Mouse (Mus musculus): ENCODE data around the gene Dnah5. TPM values are rescaled to one million over a fixed set of nuclear protein-coding genes. Genes with fewer than 3 reads are reported as not detected.

Dnah5 gene
- polyA plus RNA-seq (2015; fragmentation: Nextera tagmentation; extraction: Ambion mirVana): 0.01 TPM in 2 replicates

GRCm38 (mm10) chr15:28203111-28204075 lies at the start of gene Dnah5:
Gene Dnah5 (plus strand): TSS chr15:28203752.
- 74% methylated on average over 20 of the region's 20 CpGs for WGBS
- no peak within 1 kb of the TSS for H3K4me2 ChIP-seq (ENCODE audit: low read depth, low read length)
- no peak within 1 kb of the TSS for H3K4me3 ChIP-seq (ENCODE audit: low read length)
- no peaks in the 10 kb centered on the region for H3K27me3 ChIP-seq (replicated peaks; ENCODE audit: control insufficient read depth, insufficient read depth, low read length)
- no peaks in the 10 kb centered on the region for H3K9me3 ChIP-seq (ENCODE audit: control insufficient read depth, low read length)
- H3K9ac ChIP-seq (ENCODE audit: low read depth, low read length): no peak within 1 kb of the TSS
- no peak for ATAC-seq
- H3K36me3 ChIP-seq (ENCODE audit: control insufficient read depth, insufficient read depth, low read length): no peaks in the 10 kb centered on the region
- H3K4me1 ChIP-seq (ENCODE audit: control insufficient read depth, insufficient read depth, low read length): no peaks in the 10 kb centered on the region
- H3K27ac ChIP-seq (ENCODE audit: low read length): no peak within 1 kb of the TSS

- no peak overlapping the region for H3K27ac ChIP-seq (ENCODE audit: low read length)
- H3K9me3 ChIP-seq (ENCODE audit: control insufficient read depth, low read length): no peaks in the 10 kb centered on the region
- H3K4me1 ChIP-seq (ENCODE audit: control insufficient read depth, insufficient read depth, low read length): peaks cover 10% of the 10 kb centered on the region
- WGBS: 9% methylated on average over 27 of the region's 27 CpGs
- H3K4me2 ChIP-seq (ENCODE audit: low read depth, low read length): peak overlapping the region; percentile 69
- no peaks in the 10 kb centered on the region for H3K27me3 ChIP-seq (replicated peaks; ENCODE audit: control insufficient read depth, insufficient read depth, low read length)
- H3K4me3 ChIP-seq (ENCODE audit: low read length): peak overlapping the region; percentile 37
- no peaks in the 10 kb centered on the region for H3K36me3 ChIP-seq (ENCODE audit: control insufficient read depth, insufficient read depth, low read length)
- peak overlapping the region; percentile 40; the same call in 1 of the 2 replicates for H3K9ac ChIP-seq (ENCODE audit: low read depth, low read length)
- no peak for ATAC-seq
These were observed 48.6 kb upstream of the Dnah5 start for GRCm38 (mm10) chr15:28154822-28155501.

- Histone ChIP-seq H3K27me3 (replicated peaks; ENCODE audit: control insufficient read depth, insufficient read depth, low read length) (no peaks in the 10 kb centered on the region), H3K4me3 (ENCODE audit: low read length) (peak overlapping the region; percentile 58), H3K4me2 (ENCODE audit: low read depth, low read length) (peak overlapping the region; percentile 63), H3K27ac (ENCODE audit: low read length) (peak overlapping the region; percentile 72; the same call in 1 of the 2 replicates), H3K4me1 (ENCODE audit: control insufficient read depth, insufficient read depth, low read length) (peaks cover 10% of the 10 kb centered on the region), H3K9me3 (ENCODE audit: control insufficient read depth, low read length) (no peaks in the 10 kb centered on the region), H3K9ac (ENCODE audit: low read depth, low read length) (peak overlapping the region; percentile 65), H3K36me3 (ENCODE audit: control insufficient read depth, insufficient read depth, low read length) (no peaks in the 10 kb centered on the region)
- ATAC-seq: peak; percentile 99
- WGBS: 2% methylated on average over 19 of the region's 19 CpGs
These were observed 44.6 kb upstream of the Dnah5 start for GRCm38 (mm10) chr15:28158771-28159489.

GRCm38 (mm10) chr15:28162291-28162690 lies 41.3 kb upstream of the Dnah5 start:
- ATAC-seq: no peak
- peaks cover 3% of the 10 kb centered on the region; the same call in 1 of the 2 replicates for H3K4me1 ChIP-seq (ENCODE audit: control insufficient read depth, insufficient read depth, low read length)
- no peak overlapping the region for H3K9ac ChIP-seq (ENCODE audit: low read depth, low read length)
- H3K4me2 ChIP-seq (ENCODE audit: low read depth, low read length): no peak overlapping the region
- no peaks in the 10 kb centered on the region for H3K36me3 ChIP-seq (ENCODE audit: control insufficient read depth, insufficient read depth, low read length)
- no peaks in the 10 kb centered on the region for H3K9me3 ChIP-seq (ENCODE audit: control insufficient read depth, low read length)
- 82% methylated on average over 2 of the region's 2 CpGs for WGBS
- no peak overlapping the region for H3K4me3 ChIP-seq (ENCODE audit: low read length)
- H3K27ac ChIP-seq (ENCODE audit: low read length): no peak overlapping the region
- no peaks in the 10 kb centered on the region for H3K27me3 ChIP-seq (replicated peaks; ENCODE audit: control insufficient read depth, insufficient read depth, low read length)

- no peak overlapping the region for H3K27ac ChIP-seq (ENCODE audit: low read length)
- H3K9me3 ChIP-seq (ENCODE audit: control insufficient read depth, low read length): no peaks in the 10 kb centered on the region
- no peaks in the 10 kb centered on the region for H3K36me3 ChIP-seq (ENCODE audit: control insufficient read depth, insufficient read depth, low read length)
- H3K27me3 ChIP-seq (replicated peaks; ENCODE audit: control insufficient read depth, insufficient read depth, low read length): no peaks in the 10 kb centered on the region
- no peak for ATAC-seq
- H3K4me1 ChIP-seq (ENCODE audit: control insufficient read depth, insufficient read depth, low read length): no peaks in the 10 kb centered on the region
- H3K4me2 ChIP-seq (ENCODE audit: low read depth, low read length): no peak overlapping the region
- H3K4me3 ChIP-seq (ENCODE audit: low read length): no peak overlapping the region
- WGBS: 87% methylated on average over 7 of the region's 7 CpGs
- no peak overlapping the region for H3K9ac ChIP-seq (ENCODE audit: low read depth, low read length)
These were observed 38.3 kb upstream of the Dnah5 start for GRCm38 (mm10) chr15:28165234-28165633.

- no peak for ATAC-seq
- Histone ChIP-seq H3K4me3 (ENCODE audit: low read length) (no peak overlapping the region), H3K4me2 (ENCODE audit: low read depth, low read length) (no peak overlapping the region), H3K27me3 (replicated peaks; ENCODE audit: control insufficient read depth, insufficient read depth, low read length) (no peaks in the 10 kb centered on the region), H3K36me3 (ENCODE audit: control insufficient read depth, insufficient read depth, low read length) (no peaks in the 10 kb centered on the region), H3K9ac (ENCODE audit: low read depth, low read length) (no peak overlapping the region), H3K27ac (ENCODE audit: low read length) (no peak overlapping the region), H3K4me1 (ENCODE audit: control insufficient read depth, insufficient read depth, low read length) (no peaks in the 10 kb centered on the region), H3K9me3 (ENCODE audit: control insufficient read depth, low read length) (no peaks in the 10 kb centered on the region)
- 88% methylated on average over 6 of the region's 6 CpGs for WGBS
These were observed 37.5 kb upstream of the Dnah5 start for GRCm38 (mm10) chr15:28166090-28166489.

GRCm38 (mm10) chr15:28178951-28179350 lies 24.6 kb upstream of the Dnah5 start:
- Histone ChIP-seq H3K27me3 (replicated peaks; ENCODE audit: control insufficient read depth, insufficient read depth, low read length) (no peaks in the 10 kb centered on the region), H3K9me3 (ENCODE audit: control insufficient read depth, low read length) (no peaks in the 10 kb centered on the region), H3K4me1 (ENCODE audit: control insufficient read depth, insufficient read depth, low read length) (no peaks in the 10 kb centered on the region), H3K27ac (ENCODE audit: low read length) (no peak overlapping the region), H3K9ac (ENCODE audit: low read depth, low read length) (no peak overlapping the region), H3K36me3 (ENCODE audit: control insufficient read depth, insufficient read depth, low read length) (no peaks in the 10 kb centered on the region), H3K4me3 (ENCODE audit: low read length) (no peak overlapping the region), H3K4me2 (ENCODE audit: low read depth, low read length) (no peak overlapping the region)
- ATAC-seq: no peak
- WGBS: 90% methylated on average over 11 of the region's 11 CpGs

- no peaks in the 10 kb centered on the region for H3K9me3 ChIP-seq (ENCODE audit: control insufficient read depth, low read length)
- H3K4me2 ChIP-seq (ENCODE audit: low read depth, low read length): no peak overlapping the region
- no peak overlapping the region for H3K27ac ChIP-seq (ENCODE audit: low read length)
- no peak overlapping the region for H3K4me3 ChIP-seq (ENCODE audit: low read length)
- no peaks in the 10 kb centered on the region for H3K4me1 ChIP-seq (ENCODE audit: control insufficient read depth, insufficient read depth, low read length)
- H3K36me3 ChIP-seq (ENCODE audit: control insufficient read depth, insufficient read depth, low read length): no peaks in the 10 kb centered on the region
- 70% methylated on average over 6 of the region's 6 CpGs for WGBS
- no peak overlapping the region for H3K9ac ChIP-seq (ENCODE audit: low read depth, low read length)
- H3K27me3 ChIP-seq (replicated peaks; ENCODE audit: control insufficient read depth, insufficient read depth, low read length): no peaks in the 10 kb centered on the region
- ATAC-seq: no peak
These were observed 24.0 kb upstream of the Dnah5 start for GRCm38 (mm10) chr15:28179556-28179955.

GRCm38 (mm10) chr15:28181862-28182261 lies 21.7 kb upstream of the Dnah5 start:
- Histone ChIP-seq H3K4me3 (ENCODE audit: low read length) (peak overlapping the region; percentile 43), H3K27me3 (replicated peaks; ENCODE audit: control insufficient read depth, insufficient read depth, low read length) (no peaks in the 10 kb centered on the region), H3K27ac (ENCODE audit: low read length) (no peak overlapping the region), H3K36me3 (ENCODE audit: control insufficient read depth, insufficient read depth, low read length) (no peaks in the 10 kb centered on the region), H3K4me2 (ENCODE audit: low read depth, low read length) (peak overlapping the region; percentile 51), H3K9ac (ENCODE audit: low read depth, low read length) (peak overlapping the region; percentile 32; the same call in 1 of the 2 replicates), H3K9me3 (ENCODE audit: control insufficient read depth, low read length) (no peaks in the 10 kb centered on the region), H3K4me1 (ENCODE audit: control insufficient read depth, insufficient read depth, low read length) (no peaks in the 10 kb centered on the region)
- ATAC-seq: peak; percentile 75
- 16% methylated on average over 10 of the region's 10 CpGs for whole genome bisulfite sequencing

Data from intestine, embryonic 16.5 days (tissue).